Mouse (Mus musculus): ENCODE results near the gene Nifk. TPM values are rescaled to one million over a fixed set of nuclear protein-coding genes. Genes with fewer than 3 reads are reported as not detected.

Gene Nifk
- polyA plus RNA-seq, 1 experiment = 36.4 TPM

- no peak overlapping the region for H3ac ChIP-seq (ENCODE audit: control insufficient read depth, insufficient read length, low read depth)
- no peaks in the 10 kb centered on the region for H3K79me3 ChIP-seq (ENCODE audit: low read depth)
- TF ChIP-seq USF1 (IDR thresholded peaks at IDR 0.05; ENCODE audit: low read depth) = no peak
- TF ChIP-seq MYOD1 (IDR thresholded peaks at IDR 0.05; ENCODE audit: control insufficient read depth, insufficient read length, low read depth) = no peak
- TF ChIP-seq MAX (IDR thresholded peaks at IDR 0.05) = no peak
- TF ChIP-seq CEBPB (IDR thresholded peaks at IDR 0.05; ENCODE audit: low read depth) = no peak
- no peak for TF ChIP-seq CTCF (IDR thresholded peaks at IDR 0.05; ENCODE audit: control insufficient read depth, insufficient read depth, insufficient read length)
- TF ChIP-seq MYOG (IDR thresholded peaks at IDR 0.05; ENCODE audit: control insufficient read depth, extremely low read depth, insufficient read length) = no peak
- no peak for TF ChIP-seq FOSL1 (IDR thresholded peaks at IDR 0.05; ENCODE audit: insufficient read depth, low read length, poor library complexity, severe bottlenecking)
- H3K79me2 ChIP-seq (ENCODE audit: control insufficient read depth, insufficient read depth) = no peaks in the 10 kb centered on the region
- no peaks in the 10 kb centered on the region for H3K27me3 ChIP-seq (ENCODE audit: control insufficient read depth, insufficient read depth, insufficient read length)
- H3K4me3 ChIP-seq (ENCODE audit: insufficient read depth, poor library complexity, severe bottlenecking) = no peak overlapping the region
- H3K36me3 ChIP-seq (ENCODE audit: control insufficient read depth, insufficient read depth) = no peaks in the 10 kb centered on the region
These were observed 37.6 kb downstream of the Nifk start for GRCm38 (mm10) chr1:118359071-118359761.

- TF ChIP-seq FOSL1 (IDR thresholded peaks at IDR 0.05; ENCODE audit: insufficient read depth, low read length, poor library complexity, severe bottlenecking) (no peak), MYOG (IDR thresholded peaks at IDR 0.05; ENCODE audit: control insufficient read depth, extremely low read depth, insufficient read length) (no peak), MYOD1 (IDR thresholded peaks at IDR 0.05; ENCODE audit: control insufficient read depth, insufficient read length, low read depth) (no peak), CEBPB (IDR thresholded peaks at IDR 0.05; ENCODE audit: low read depth) (no peak), CTCF (IDR thresholded peaks at IDR 0.05; ENCODE audit: control insufficient read depth, insufficient read depth, insufficient read length) (no peak), USF1 (IDR thresholded peaks at IDR 0.05; ENCODE audit: low read depth) (no peak), MAX (IDR thresholded peaks at IDR 0.05) (no peak)
- H3K27me3 ChIP-seq (ENCODE audit: control insufficient read depth, insufficient read depth, insufficient read length) = no peaks in the 10 kb centered on the region
These were observed 46.3 kb downstream of the Nifk start for GRCm38 (mm10) chr1:118367970-118368369.

DNA sequence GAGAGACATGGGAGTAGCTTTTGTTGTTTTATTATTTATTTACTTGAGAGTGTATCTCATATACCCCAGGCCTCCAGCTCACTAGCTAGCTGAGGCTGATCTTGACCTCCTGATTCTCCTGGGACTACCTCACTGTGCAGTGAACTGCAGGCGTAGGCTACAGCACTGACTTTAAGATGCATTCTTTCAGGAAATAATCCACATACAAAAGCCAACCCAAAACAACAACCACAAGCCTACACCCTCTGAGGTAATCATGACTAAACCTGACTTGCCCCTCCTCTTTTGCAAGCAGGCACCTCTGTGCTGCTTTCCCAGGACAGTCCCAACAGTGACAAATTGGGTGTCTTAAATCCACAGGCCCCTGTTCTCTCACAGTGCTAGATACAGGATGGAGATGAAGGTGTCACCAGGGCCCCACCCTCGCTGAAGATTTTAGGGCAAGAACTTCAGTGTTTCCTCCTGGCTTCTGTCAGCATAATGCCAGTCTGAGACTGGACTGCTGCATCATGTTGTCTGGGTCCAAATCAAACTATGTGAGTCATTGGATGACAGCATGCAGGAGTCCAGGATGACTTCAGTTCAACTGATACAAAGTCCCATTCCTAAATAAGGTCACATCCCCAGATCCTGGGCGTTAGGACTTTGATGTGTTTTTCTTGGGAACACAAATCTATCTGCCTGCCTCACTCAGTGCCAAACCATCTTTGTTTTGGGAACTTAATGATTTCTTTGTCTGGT lies 47.3 kb downstream of the Nifk start:
- Histone ChIP-seq H3K27me3 (ENCODE audit: control insufficient read depth, insufficient read depth, insufficient read length) (no peaks in the 10 kb centered on the region), H3ac (ENCODE audit: control insufficient read depth, insufficient read length, low read depth) (no peak overlapping the region), H3K4me3 (ENCODE audit: insufficient read depth, poor library complexity, severe bottlenecking) (no peak overlapping the region), H3K79me3 (ENCODE audit: low read depth) (no peaks in the 10 kb centered on the region), H3K79me2 (ENCODE audit: control insufficient read depth, insufficient read depth) (no peaks in the 10 kb centered on the region), H3K36me3 (ENCODE audit: control insufficient read depth, insufficient read depth) (no peaks in the 10 kb centered on the region)
- TF ChIP-seq FOSL1 (IDR thresholded peaks at IDR 0.05; ENCODE audit: insufficient read depth, low read length, poor library complexity, severe bottlenecking) = no peak
- no peak for TF ChIP-seq MYOD1 (IDR thresholded peaks at IDR 0.05; ENCODE audit: control insufficient read depth, insufficient read length, low read depth)
- TF ChIP-seq CTCF (IDR thresholded peaks at IDR 0.05; ENCODE audit: control insufficient read depth, insufficient read depth, insufficient read length) = no peak
- no peak for TF ChIP-seq MYOG (IDR thresholded peaks at IDR 0.05; ENCODE audit: control insufficient read depth, extremely low read depth, insufficient read length)
- TF ChIP-seq USF1 (IDR thresholded peaks at IDR 0.05; ENCODE audit: low read depth) = no peak
- TF ChIP-seq CEBPB (IDR thresholded peaks at IDR 0.05; ENCODE audit: low read depth) = no peak
- TF ChIP-seq MAX (IDR thresholded peaks at IDR 0.05) = peak; percentile 19

More at GRCm38 (mm10) chr1:118367970-118368369, 46.3 kb downstream of the Nifk start:
- Histone ChIP-seq H3K79me3 (ENCODE audit: low read depth) (no peaks in the 10 kb centered on the region), H3ac (ENCODE audit: control insufficient read depth, insufficient read length, low read depth) (no peak overlapping the region), H3K36me3 (ENCODE audit: control insufficient read depth, insufficient read depth) (no peaks in the 10 kb centered on the region), H3K79me2 (ENCODE audit: control insufficient read depth, insufficient read depth) (no peaks in the 10 kb centered on the region), H3K4me3 (ENCODE audit: insufficient read depth, poor library complexity, severe bottlenecking) (no peak overlapping the region)

DNA sequence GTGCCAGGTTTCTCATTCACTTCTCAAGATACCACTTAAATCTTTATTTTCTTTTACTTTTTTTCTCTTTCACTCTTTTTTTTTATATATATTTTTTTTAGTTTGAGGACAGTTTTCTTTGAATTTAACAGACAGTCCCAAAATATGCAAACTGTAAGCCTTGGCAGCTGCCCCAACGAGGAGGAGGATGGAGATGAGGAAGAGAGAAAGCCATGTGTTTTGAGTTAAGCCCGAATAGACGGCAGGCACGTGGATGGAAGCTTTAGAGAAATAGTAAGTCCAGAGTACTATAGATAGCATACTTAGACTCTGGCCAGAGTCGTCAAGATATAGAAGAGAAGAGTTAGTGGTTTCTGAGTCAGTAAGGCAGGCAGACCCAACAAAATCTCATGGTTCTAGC lies 56.1 kb downstream of the Nifk start:
- no peak overlapping the region for H3K4me3 ChIP-seq (ENCODE audit: insufficient read depth, poor library complexity, severe bottlenecking)
- TF ChIP-seq USF1 (IDR thresholded peaks at IDR 0.05; ENCODE audit: low read depth) (no peak), MYOG (IDR thresholded peaks at IDR 0.05; ENCODE audit: control insufficient read depth, extremely low read depth, insufficient read length) (no peak), CEBPB (IDR thresholded peaks at IDR 0.05; ENCODE audit: low read depth) (no peak)
- H3ac ChIP-seq (ENCODE audit: control insufficient read depth, insufficient read length, low read depth) = no peak overlapping the region
- no peaks in the 10 kb centered on the region for H3K36me3 ChIP-seq (ENCODE audit: control insufficient read depth, insufficient read depth)
- H3K27me3 ChIP-seq (ENCODE audit: control insufficient read depth, insufficient read depth, insufficient read length) = no peaks in the 10 kb centered on the region
- no peaks in the 10 kb centered on the region for H3K79me3 ChIP-seq (ENCODE audit: low read depth)
- H3K79me2 ChIP-seq (ENCODE audit: control insufficient read depth, insufficient read depth) = no peaks in the 10 kb centered on the region

DNA sequence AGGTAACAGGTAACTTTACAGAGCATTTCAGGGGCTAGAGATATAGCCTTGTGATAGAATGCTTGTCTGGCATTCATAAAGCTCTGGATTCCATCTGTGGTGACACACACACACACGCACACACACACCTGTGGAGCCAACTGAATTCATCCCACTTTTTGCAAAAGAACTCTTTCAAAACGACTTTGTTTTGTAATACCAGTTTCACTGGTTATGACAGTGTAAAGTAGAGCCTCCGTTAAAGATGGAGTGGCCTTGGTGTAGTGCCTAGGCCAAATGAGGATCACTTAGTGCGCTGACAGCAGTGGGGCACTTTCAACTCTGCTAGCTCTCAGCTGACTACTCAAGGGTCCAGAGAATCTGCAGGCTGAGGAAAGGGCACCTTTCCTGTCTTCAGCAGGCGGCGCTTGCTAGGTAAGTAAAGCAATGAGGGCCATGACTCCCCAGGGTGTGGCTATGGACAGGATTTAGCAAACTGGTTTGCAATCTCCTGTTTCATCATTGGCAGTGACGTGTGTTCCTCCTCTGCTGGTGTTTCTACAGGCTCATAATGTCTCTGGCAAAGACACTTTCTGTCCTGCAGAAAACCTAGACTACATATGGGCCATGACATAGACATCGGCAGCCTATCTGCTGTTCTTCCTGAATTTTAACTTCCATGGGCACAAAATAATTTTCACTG lies 58.6 kb downstream of the Nifk start:
- Histone ChIP-seq H3K4me3 (ENCODE audit: insufficient read depth, poor library complexity, severe bottlenecking) (no peak overlapping the region), H3K36me3 (ENCODE audit: control insufficient read depth, insufficient read depth) (no peaks in the 10 kb centered on the region)
- TF ChIP-seq CTCF (IDR thresholded peaks at IDR 0.05; ENCODE audit: control insufficient read depth, insufficient read depth, insufficient read length) = no peak
- no peak for TF ChIP-seq MAX (IDR thresholded peaks at IDR 0.05)
- no peak for TF ChIP-seq MYOG (IDR thresholded peaks at IDR 0.05; ENCODE audit: control insufficient read depth, extremely low read depth, insufficient read length)
- no peak for TF ChIP-seq MYOD1 (IDR thresholded peaks at IDR 0.05; ENCODE audit: control insufficient read depth, insufficient read length, low read depth)
- no peak for TF ChIP-seq USF1 (IDR thresholded peaks at IDR 0.05; ENCODE audit: low read depth)
- no peak for TF ChIP-seq CEBPB (IDR thresholded peaks at IDR 0.05; ENCODE audit: low read depth)
- TF ChIP-seq FOSL1 (IDR thresholded peaks at IDR 0.05; ENCODE audit: insufficient read depth, low read length, poor library complexity, severe bottlenecking) = no peak

More for the DNA sequence above, 58.6 kb downstream of the Nifk start:
- no peaks in the 10 kb centered on the region for H3K79me3 ChIP-seq (ENCODE audit: low read depth)
- no peaks in the 10 kb centered on the region for H3K27me3 ChIP-seq (ENCODE audit: control insufficient read depth, insufficient read depth, insufficient read length)
- no peak overlapping the region for H3ac ChIP-seq (ENCODE audit: control insufficient read depth, insufficient read length, low read depth)
- H3K79me2 ChIP-seq (ENCODE audit: control insufficient read depth, insufficient read depth) = no peaks in the 10 kb centered on the region

Other genes with a start within 250 kb of the Nifk start
- gene Gm29106, start 145.3 kb upstream of the Nifk start, polyA plus RNA-seq (2012; fragmentation: generic; extraction: Trizol) = not detected
- 135 TPM for gene Tsn, start 10.1 kb upstream of the Nifk start, polyA plus RNA-seq (2012; fragmentation: generic; extraction: Trizol)
- gene Clasp1, start 67.2 kb downstream of the Nifk start, polyA plus RNA-seq (2012; fragmentation: generic; extraction: Trizol) = 19.4 TPM